Mouse (Mus musculus): ENCODE results near the gene Gzma.

The Gzma gene

DNA sequence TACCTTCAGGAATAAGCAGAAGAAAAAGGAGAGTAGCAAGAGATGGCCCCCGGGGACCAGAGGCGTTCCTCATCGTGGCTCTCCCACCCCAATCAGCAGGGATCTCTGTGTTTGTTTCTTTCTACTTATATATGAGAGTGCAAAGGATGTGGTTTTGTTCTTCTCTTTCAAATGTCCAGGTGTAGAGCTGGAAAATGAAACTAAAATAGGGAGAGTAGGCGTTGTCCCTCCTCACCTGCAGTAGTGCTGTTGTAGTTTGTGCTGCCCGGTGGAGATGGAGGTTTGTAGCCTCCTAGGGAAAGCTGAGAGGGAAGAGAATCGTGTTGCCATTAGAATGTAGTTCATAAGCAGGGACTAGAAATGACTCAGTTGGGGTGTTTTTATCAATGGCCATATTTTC lies at the start of gene Gzma:
TSS of gene Gzma (minus strand) at position 103 of the 400 bp plus-strand sequence.
- DNase-seq (ENCODE audit: low spot score), result no peak

DNA sequence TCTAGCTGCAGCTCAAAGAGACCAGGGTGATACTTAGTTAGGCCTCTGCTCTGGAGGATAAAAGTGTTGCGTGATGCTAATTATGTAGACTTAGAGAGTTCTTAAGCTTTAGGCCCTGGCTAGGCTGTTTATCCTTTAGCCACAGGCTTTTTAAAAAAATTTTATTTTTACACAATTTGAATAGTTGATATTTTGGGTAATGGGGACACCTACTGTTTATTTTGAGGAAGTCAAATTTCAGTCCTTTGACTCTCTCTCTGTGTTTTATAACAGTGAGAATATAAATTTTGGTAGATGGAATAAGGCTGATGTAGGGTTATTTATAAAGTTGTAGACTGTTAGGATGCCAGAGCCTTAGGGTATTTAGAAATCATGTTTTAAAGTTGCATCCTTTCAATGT lies 38.8 kb upstream of the Gzma start:
- no peak for DNase-seq (ENCODE audit: low spot score)

DNA sequence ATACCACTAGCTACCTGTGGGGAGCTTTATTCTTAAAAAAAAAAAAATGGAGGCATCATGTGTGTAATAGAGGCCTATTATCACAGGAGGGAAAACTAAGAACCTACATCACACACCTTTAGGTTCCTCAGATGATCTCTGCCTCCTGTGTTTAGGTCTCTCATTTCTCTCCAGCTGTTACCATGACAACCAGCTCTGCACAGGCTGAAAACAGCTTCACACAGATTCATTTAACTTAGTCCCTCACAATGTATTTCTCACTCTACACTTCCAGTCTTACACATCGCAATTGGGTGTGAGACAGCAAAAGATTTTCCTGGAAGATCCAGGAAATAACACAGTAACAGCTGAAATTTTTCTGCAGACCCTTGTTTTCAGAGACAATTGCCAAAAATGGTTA lies 29.2 kb upstream of the Gzma start:
- DNase-seq (ENCODE audit: low spot score), result no peak

DNA sequence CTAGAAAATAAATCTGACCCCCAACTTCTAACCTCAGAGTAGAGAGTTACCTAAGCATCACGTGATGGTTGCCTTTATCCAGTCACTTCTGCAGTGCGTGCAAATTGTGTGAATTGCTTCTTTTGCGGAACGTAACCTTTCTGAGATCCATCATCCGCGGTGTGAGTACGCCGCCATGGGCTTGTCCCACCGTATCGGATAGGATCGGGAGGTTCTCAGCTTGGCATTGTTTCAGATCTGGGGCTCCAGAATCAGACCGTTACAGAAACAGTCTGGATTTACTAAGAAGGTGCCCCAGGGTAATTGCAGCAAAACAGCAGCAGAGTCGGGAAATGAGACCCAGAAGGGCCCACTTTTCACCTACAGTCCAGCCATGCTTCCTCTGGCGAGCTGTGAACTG lies 20.5 kb upstream of the Gzma start:
- no peak for DNase-seq (ENCODE audit: low spot score)

DNA sequence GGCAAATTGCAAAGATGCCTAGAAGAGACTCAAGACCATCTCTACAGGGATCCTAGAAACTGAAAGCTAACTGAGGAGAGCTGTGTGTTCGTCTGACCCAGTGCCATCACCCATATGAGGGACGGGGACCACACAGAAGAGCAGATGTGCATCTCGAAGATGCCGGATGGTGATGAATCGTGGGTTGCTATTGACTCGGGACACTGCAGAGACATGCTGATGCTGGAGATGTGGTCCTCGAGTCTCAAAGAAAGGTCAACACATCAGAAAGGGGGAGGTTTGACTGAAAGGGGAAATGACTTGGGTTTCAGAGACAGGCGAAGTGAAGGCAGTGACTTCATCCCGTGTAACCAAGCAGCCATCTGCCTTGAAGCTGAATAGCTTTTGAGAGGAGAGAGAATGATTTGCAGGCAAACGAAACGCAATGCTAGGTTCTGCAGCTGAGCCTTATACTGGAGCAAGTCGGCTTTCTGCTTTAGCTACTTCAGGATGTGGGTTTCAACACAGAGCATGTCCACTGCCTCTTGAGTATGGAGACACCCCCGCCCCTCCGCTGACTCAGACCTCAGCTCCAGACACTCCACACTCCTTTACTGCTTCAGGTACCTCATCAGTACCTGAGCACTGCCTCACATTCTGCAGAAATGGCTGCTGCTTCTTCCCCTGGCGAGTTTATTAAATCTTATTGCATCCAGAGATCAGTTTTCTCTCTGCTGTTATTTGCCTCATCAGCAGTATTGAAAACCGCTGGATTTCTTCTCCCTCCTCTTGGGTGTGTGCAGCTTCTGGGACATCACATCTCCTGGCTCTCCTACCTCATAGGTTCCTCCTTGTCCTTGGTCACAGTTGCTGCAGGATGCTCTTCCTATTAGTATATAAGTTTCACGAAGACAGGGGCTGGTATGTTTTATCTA lies 19.8 kb upstream of the Gzma start:
- DNase-seq (ENCODE audit: low spot score), result no peak

DNA sequence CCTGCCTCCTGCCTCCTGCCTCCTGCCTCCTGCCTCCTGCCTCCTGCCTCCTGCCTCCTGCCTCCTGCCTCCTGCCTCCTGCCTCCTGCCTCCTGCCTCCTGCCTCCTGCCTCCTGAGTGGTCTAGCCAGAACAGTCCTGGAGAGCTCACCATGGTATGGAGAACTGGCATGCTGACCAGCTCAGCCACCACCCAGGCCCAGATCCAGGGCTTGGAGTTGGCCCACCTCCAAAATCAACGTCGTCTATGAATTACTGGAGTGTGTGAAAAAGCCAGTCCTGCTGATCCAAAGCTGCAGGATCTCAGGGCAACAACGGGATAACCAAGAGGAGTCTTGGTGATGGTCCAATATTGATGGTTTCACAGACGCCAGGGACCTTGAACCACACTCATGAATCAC lies 18.2 kb upstream of the Gzma start:
- no peak for DNase-seq (ENCODE audit: low spot score)

DNA sequence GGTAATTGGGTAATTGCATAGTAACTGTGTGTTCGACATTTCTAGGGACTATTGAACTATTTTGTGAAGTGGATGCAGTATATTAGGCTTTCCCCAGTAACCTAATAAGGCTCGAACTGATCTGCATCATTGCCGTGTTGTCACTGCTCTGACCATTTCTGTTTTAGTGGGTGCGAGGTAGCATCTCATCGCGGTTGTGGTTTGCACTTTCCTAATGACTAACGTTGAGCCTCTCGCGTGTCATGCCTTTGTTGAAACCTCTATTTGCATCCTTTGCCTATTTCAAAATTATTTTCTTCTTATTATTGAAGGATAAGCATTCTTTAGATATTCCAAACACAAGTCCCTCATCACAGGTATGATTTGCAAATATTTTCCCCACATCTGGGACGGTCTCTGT lies 4.0 kb upstream of the Gzma start:
- DNase-seq (ENCODE audit: low spot score), result no peak

DNA sequence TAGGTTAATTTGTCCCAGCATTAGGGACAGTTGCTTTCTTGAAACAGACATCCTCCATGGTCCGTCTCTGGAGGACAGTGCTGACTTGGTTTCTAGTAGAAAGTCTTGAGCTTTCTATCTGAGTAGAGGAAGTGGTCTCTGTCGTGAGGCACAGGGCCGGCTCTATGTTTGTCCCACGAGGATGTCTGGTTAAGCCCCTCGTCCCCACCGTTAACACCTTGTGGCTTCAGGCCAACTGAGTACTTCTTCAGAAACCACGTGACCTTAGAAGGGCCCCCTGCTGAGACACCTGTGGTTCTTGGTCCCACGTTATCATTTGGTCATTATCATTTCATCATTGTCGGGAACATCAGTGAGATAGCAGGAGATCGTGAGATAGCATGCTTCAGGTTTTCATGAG lies 1.0 kb upstream of the Gzma start:
- DNase-seq (ENCODE audit: low spot score), result no peak

DNA sequence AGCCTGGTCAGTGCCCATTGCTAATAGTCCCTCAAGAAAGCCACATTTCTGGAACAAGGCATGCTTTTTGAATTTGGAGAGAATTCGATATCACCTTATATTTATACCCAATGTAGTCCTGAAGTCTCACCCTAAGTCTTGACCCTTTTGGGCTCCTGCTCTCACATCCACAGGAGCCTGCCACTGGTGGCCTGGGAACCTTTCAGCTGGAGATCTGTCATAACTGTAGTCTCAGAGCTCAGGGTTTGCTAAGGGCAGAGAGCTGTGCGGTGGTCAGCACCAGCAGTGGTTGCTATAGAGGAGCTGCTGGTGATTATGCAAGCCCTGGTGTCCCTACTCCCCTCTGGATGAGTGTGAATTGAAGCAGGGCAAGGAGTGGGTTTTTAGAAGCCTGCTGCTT lies 2.4 kb downstream of the Gzma start:
- DNase-seq (ENCODE audit: low spot score), result no peak

DNA sequence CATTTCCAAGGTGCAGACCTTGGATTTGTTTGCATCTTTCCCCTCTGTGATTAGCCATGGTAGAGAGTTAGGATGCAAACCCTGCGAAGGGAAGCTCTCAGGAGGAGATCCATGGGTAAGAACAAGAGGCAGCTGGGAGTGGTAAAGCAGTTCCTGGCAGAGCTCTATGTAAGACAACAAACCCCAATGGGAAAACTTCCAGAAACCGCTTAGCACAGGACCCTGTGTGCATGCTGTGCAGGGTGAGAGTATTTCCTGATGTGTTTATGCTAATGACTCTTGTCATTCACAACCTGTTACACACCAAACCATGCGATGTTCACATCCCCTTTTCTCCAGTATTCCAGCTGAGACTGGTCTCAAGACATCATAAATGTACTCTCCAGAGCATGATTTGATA lies 3.8 kb downstream of the Gzma start:
- DNase-seq (ENCODE audit: low spot score), result no peak

DNA sequence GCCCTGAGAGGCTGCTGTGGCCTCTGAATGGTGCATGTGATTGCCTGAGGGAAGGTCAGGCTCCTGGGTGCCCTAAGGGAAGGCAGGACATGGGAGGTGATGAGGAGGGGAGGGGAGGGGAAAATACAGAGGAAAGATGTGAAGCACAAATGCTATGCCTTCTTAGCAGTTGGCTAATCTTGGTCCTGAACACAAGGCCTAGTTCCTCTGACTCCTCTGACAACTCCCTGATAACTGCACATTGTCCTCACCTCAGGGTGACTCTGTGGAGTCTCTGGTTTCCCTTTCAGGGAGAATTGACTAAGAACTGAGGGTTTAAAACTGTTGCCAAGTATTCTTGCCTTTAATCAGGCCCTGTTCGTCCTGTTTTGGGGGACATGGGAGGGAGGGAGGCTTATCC lies 6.2 kb downstream of the Gzma start:
- no peak for DNase-seq (ENCODE audit: low spot score)

DNA sequence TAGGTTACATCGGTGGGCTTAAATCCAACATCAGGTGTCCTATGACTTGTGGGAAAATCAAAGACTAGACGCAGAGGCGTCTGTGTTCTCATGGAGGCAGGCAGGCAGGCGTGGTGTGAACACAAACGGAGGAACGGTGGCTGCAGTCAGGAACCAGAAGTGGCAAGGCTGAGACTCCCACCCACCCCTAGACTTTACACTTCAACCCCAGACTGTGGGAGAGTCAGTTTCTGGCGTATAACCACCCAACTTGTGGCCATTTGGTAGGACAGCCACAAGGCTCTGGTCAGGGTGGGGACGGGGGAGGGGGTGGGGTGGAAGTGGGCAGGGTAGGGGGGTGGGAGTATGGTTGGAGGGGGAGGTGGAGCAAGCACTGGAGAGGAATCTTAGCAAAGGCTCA lies 10.3 kb downstream of the Gzma start:
- no peak for DNase-seq (ENCODE audit: low spot score)

DNA sequence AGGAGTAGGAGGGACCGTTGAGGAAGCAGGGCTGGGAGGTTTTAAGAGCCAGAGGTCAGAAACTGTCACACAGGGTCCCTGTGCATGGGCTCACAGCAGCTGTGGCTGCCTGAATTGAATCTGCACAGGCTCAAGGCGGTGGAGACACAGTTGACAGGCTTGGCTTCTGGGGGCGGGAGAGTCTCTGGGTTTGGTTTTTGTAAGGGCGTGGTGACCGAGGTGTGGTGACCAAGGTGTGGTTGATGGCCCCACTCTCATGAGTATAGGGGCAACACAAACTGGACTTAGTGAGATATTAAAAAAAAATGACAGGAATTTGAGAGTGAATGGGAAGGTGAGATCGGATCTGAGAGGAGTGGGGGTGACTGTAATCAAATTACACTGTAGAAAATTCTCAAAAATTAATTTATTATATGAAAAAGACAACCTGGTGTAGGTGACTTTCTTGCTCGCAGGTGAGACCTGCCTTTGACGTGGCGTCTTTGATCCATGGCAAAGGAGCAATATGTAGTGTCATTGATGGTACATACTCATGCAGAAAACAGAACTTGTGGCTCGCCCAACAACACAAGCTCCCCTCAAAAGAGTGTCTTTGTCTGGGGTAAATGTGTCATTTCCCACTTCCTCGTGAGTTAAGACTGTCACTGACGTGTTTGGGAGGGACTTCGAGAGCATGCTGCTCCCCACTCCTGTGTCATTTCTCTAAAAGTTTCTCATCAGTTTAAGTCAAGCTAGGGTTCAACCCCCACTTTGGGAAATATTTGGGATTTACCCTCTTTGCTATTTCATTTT lies 13.4 kb downstream of the Gzma start:
- no peak for DNase-seq (ENCODE audit: low spot score)

DNA sequence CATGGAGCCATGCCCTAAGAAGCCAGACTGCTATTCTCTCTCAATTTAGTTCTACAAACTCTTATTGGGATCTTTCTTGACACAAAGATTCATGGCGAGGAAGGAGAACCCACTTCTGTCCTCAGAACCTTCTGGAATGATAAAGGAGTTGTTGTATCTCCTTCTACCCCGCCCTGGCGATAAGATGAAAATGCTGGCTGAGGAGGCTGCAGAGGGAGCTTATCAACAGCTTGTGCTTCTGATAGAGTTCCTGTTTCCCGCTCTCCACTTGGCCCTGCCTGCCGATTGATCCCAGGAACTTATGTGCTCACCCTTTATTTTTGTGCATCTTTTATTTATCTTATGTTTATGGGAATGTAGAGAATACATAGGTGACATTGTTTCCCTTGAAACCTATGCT lies 16.0 kb downstream of the Gzma start:
- DNase-seq (ENCODE audit: low spot score), result no peak

DNA sequence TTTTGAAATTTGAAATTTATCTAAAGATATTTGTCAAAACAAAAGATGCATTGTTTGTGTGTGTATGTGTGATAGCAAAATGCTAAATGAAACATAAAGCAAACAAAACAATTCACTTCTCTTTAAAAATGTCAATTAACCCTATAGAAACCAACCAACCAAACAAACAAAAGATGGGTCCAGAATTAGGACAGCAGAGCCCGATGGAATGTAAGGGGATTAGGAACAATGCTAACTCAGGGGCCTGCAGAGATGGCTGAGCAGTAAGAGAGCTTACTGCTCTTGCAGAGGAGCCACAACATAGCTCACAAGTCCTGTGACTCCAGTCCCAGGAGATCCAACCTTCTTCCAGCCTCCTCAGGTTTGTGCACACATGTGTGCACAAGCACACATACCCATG lies 18.7 kb downstream of the Gzma start:
- DNase-seq (ENCODE audit: low spot score), result no peak

DNA sequence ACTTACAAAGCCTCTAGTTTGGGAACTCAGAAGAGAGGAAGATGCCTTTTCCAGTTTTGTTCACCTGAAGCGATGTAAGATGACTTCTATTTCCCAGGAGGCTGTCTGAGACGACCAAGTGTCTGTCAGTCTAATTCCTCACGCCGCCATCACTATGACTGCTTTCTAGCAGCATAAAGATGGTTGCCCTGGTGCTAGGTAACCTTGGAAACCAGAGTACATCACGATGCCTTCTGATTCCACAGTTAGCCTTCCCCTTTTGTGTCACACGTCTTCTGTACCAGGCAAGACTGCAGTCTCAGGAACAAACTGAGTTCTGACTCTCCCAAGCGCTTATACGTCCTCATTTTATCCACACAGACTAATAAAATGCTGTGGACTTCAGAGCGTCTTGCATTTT lies 21.8 kb downstream of the Gzma start:
- DNase-seq (ENCODE audit: low spot score), result no peak

DNA sequence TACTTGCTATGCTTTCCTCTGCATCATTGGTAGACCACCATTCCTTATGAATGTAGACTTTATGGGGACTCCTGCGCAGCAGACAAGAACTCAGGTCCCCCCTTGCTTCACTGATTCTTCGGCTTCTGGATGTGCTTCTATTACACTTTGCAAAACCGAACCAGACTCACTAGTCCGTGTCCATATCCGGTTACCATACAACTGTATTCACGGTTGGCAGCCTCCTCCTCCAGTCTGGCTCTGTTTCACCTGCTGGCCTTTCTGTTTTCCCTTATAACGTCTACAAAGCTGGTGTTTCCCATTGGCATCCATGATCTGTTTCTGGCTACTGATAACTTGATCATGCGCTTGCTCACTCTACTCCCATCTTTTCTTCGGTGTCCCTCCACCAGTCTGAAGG lies 36.2 kb downstream of the Gzma start:
- DNase-seq (ENCODE audit: low spot score), result no peak

DNA sequence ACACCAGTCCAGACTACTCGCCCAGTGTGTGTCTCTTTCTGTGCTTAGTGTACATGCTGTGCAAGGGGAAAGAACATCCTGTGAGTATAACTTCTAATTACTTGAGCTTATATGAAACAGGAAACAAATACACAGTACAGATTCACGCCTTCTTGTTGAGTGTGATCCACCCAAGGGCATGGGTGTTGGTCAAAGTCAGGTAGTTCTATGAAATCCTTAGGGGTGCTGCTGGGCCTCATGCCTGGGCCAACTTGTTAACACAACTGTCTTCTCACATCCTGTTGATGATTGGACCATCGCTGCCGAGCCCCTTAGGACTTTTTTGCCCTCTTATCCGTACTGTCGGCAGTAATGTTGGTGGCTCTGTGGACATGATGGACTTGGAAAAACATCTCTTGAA lies 39.0 kb downstream of the Gzma start:
- no peak for DNase-seq (ENCODE audit: low spot score)

DNA sequence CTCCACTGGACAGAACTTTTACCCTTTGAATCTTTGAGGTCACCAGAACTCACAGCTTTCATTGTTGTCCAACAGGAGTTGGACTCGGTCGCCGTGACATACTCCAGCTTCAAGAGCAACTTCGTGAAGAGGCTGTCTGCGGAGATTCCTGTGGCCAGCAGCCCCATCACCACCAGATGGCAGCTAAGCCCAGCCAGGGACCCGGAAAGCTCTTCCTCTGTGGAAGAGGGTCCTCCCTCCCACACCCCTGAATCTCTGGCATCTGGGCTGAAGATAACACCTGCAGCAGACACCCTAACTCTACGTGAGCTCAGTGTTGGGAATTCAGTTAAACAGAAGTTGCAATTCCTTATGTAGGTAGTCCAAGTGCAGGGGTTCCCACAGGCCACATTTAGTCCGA lies 45.0 kb downstream of the Gzma start:
- DNase-seq (ENCODE audit: low spot score), result no peak

DNA sequence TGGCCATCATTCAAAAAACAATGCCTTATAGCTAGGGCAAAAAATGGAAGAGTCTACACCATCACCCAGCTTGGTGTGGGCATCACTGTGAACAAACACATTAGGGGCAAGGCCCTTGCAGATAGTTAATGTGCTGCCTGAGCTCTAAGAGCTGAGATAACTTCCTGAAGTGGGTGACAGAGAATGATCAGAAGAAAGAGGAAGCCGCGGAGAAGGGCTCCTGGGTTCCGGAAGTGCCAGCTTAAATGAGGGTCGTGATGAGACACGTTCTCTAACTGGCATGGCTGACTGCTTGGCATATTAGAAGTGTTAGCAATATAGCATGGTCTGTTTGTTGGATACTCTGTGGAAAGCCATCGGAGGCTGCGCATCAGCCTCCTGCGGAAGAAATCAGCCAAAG lies 46.6 kb downstream of the Gzma start:
- DNase-seq (ENCODE audit: low spot score), result no peak

DNA sequence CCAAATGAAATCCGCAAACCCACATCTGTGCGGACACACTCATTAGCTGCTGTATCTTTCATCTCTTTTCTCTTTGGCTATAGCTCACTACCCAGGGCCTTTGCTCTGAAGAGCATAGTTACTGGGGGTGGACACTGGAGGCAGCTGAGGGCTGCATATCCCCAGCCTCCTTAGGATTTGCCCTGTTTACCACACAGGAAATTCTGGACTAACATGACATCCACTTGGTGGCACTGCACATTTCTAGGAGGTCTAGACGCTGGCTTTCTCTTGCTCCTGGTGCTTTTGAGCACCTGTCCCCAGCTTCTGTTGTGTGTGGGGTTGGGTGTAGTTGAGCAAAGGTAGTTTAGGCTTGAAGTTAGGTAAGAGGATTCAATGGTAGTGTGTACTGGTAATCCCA lies 53.1 kb downstream of the Gzma start:
- no peak for DNase-seq (ENCODE audit: low spot score)

DNA sequence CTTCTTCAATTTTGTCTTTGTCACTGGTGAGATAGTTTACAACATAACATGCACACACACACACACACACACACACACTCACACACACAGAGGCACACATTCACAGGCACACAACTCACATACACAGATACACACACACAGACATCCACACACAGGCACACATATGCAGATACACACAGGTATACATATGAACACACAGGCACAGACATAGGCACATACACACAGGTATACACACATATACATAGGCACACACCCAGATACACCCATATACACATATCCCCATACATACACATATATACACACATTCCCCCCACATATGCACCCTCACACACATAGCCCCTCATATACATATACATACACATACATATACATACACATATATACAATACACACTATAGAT lies 53.8 kb downstream of the Gzma start:
- no peak for DNase-seq (ENCODE audit: low spot score)

DNA sequence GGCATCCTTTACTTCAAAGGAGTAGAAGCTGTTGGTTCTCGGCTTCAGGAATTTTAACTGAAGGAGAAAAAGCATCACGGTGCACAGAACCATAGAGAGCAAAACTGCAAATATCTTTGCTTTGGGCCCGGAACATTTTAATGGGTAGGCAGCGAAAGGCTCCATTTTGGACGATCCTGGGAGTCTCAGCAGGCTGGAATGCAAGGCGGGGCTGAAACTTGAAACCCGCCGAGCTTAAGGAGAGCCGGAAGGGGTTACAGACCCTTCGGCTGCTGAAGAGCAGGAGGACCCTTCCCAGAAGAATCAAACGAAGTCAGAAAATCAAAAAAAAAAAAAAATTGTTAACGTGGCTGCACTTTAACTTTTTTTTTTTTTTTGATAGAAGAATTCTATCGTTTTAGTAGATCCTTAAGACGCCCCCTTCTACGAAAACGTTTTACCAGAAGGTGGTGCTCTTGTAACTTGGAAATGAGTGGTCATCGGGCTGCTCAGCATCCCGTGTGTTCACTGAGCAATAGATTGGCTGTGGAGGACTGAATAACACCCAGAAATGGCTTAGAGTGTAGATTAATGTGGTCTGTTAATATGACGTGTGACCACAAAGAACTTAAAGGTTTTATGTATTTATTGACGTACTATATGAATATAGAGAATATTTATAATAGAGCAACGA lies 54.4 kb downstream of the Gzma start, which contains the start of gene Gpx8:
TSS of gene Gpx8 (minus strand) at position 200 of the 673 bp plus-strand sequence.
- DNase-seq (ENCODE audit: low spot score), result no peak

All from c-Kit-positive CD71-positive TER-119-positive erythroid progenitor cells, embryonic 14.5 days (primary cell).